Mouse (Mus musculus) midbrain, embryonic 15.5 days (tissue): ENCODE data around the gene Mapkapk3. TPM values are rescaled to one million over a fixed set of nuclear protein-coding genes. Genes with fewer than 3 reads are reported as not detected.

Experiments
- microRNA-seq: library from miRNA; unstranded; fragments of <30 nt; microRNA quantifications from one replicate; pipeline ENCODE4, GENCODE M21; 2016
- polyA plus RNA-seq: library from polyadenylated mRNA; unstranded; fragments of >200 nt; fragmentation: Nextera tagmentation; extraction: Ambion mirVana; gene quantifications from 2 replicates; pipeline ENCODE4 v1.2.1, GENCODE M21; 2015

The Mapkapk3 gene
- polyA plus RNA-seq, 1 experiment from 2014 or later: 2.2 TPM

Small RNAs within 50 kb of the gene (microRNA-seq; reads per million reads assigned to microRNA genes)
- not detected for gene Gm22238

Other genes with a start within 250 kb of the Mapkapk3 start
- 23.4 and 24.4 TPM in 2 replicates for gene Dock3, start 58.0 kb downstream of the Mapkapk3 start, polyA plus RNA-seq
- gene Cish, start 6.1 kb upstream of the Mapkapk3 start, polyA plus RNA-seq: 7.2 and 7.4 TPM in 2 replicates
- 20.1 and 21.1 TPM in 2 replicates for gene Hemk1, start 48.5 kb upstream of the Mapkapk3 start, polyA plus RNA-seq
- gene 6430571L13Rik, start 50.7 kb upstream of the Mapkapk3 start, polyA plus RNA-seq: 9.7 TPM in 2 replicates
- gene Cacna2d2, start 109.7 kb upstream of the Mapkapk3 start, polyA plus RNA-seq: 10.2 and 10.3 TPM in 2 replicates
- gene Tmem115, start 244.1 kb upstream of the Mapkapk3 start, polyA plus RNA-seq: 48.0 and 50.5 TPM in 2 replicates